Mouse (Mus musculus): ENCODE results near the gene Endou. TPM values are rescaled to one million over a fixed set of nuclear protein-coding genes. Genes with fewer than 3 reads are reported as not detected.
A peak's percentile ranks its signal among the peaks of the same experiment; 100 is the strongest.
"Not testable (repeated sequence)": the region's sequence is repeated elsewhere in the genome, so short reads cannot be mapped to it uniquely, and the experiment has no call there.

The Endou gene
- total RNA-seq, 4 experiments from 2014 or later: 0.69 to 3.6 (median 2.2) TPM

DNA sequence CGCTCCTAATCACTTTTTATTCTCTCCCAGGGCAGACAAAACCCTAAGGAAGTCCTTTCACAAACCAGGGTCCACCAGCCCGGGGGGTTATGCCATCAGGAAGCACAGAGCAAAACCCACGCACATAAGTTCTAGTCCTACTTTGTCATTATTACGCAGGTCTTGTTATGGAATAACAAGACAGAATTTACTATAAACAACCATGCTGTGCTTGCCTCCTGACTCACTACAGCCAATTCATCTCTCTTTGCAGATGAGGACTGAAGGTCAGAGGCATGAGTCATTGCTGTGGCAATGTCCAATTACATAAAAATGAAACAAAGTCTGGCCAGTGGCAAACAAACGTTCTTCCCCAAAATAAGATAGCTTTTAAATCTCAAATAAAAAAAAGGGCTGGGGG, 37.7 kb downstream of the Endou start:
- no peak for DNase-seq (ENCODE audit: low spot score in 2 of 2)

GRCm38 (mm10) chr15:97684118-97684517, 47.0 kb downstream of the Endou start:
- no peak for DNase-seq (ENCODE audit: low spot score in 2 of 2)

GRCm38 (mm10) chr15:97682053-97682452, 49.1 kb downstream of the Endou start:
- DNase-seq (ENCODE audit: low spot score in 2 of 2): no peak

DNA sequence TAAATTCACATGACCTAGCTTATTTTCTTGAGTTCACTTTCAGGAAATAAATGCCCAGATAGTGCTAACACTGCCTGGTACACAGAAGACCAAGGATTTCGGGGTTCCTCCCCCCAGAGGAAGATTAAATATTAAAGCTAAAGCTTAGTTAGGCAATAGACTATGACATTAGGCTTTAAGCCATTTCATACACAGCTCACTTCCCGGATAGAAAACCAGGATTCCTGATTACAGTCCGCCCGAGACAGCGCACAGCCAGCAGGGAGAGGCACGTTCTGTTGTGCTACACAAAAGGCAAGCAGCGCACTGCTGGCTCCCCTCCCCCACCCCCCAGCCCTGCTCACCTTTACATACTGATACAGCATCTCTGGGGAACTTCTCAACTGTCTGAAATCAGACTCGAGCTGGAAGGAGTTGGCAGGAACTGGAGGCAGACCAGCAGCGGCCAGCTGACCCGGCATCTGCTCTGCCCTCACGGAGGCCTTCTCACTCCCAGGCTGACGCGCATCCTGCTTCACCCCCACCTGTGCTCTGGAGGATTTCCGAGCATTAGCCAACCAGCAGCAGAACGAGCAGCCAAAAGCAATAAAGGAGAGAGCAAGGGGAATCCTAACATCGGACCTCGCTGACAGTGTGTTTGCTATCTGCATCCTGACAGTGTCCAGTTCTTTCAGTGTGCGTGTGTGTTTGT, 51.0 kb downstream of the Endou start:
- no peak for DNase-seq (ENCODE audit: low spot score in 2 of 2)

- DNase-seq (ENCODE audit: low spot score in 2 of 2): no peak
These were observed 53.8 kb downstream of the Endou start for GRCm38 (mm10) chr15:97677341-97677740.

DNA sequence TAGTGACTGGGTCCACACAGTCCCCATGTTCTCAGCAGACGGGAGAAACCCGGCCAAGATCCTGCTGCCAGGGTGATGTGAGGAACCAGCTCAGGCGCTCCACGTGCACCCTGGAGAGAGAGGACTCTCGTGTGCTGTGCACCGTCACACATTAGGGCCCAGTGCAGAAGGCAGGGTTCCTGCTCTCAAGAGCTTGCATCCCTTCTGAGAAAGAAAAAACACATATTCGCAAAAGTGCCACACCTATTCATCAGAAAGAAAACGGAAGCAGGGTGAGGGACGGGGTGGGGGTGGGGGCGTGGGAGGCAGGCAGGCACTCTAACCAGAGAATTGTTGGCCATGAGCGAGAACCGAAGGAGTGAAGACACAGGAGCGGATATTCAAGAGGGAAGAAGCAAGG, 55.2 kb downstream of the Endou start:
- no peak for DNase-seq (ENCODE audit: low spot score in 2 of 2)

DNA sequence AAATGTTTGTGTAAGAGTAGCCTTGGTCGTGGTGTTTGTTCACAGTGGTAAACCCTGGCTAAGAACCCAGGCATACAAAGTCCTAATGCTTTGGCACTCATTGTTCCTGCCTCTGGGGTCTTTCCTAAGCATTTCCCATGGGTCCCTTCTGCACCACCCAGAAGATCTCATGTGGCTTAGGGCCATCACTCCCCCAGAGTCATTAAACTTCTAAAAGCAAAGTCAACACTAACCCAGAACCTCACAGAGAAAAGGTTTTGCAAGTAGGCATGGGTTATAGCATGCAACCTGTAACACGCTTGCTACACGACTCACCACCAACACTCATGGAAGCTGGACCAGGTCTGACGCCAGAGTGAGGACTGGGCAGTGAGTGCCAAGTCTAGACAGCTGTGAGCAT, 56.7 kb downstream of the Endou start:
- no peak for DNase-seq (ENCODE audit: low spot score in 2 of 2)

DNA sequence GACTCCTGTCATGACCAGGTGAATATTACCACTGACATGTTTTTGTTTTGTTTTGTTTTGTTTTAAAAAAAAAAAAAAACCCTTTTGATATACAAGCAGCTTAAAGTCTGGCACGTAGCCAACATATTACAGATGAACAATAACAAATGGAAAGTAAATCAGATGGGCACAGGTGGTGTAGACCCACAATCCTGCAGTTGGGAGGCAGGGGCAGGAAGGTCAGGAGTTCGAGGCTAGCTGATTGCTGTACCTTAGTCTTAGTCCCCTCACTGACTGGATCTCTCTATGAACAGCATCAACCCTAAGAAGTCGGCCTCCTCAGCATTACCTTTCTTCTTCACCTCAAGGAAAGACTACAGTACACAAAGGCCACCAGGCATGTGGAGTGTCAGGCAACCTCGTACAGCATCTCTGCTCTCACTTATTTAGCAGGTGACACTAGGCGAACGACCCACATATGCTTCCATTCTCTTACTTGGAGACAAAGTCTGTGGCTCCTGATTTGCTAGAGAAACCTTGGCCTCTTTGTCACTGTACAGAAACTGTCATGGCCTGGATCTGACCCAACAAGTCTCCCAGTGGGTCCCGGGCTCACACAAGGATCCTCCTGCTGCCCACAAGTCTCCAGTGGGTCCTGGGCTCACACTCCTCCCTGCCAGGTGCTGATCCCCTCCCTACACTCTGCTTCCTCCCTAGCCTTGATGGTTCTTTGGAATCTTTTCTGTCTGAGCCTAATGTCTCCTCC, 57.7 kb downstream of the Endou start:
- no peak for DNase-seq (ENCODE audit: low spot score in 2 of 2)

DNA sequence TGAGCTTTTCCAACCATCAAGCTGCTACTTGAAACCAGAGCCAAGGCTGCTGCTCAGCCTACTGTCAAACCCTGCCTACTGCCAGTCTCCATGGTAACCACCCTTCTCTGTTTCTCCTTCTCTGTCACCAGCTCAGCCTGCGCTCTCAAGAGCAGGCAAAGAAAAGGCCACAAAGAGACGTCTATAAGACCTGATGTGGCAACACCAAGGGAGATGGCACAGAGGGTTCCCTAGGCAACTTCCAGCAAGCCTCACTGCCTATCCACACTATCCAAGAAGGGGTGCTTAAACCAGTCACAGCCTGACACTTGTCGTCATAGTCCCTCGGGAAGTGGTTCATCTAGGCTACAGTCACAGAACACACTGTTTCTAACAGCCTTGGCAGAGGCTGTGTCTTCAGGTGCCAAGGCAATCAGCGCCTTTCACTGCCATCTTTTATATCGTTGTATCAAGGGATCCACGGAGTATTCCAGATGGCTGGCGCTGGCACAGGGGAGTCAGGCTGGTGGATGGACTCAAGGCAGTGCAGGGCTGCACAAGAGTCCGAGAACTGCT, 58.9 kb downstream of the Endou start:
- DNase-seq (ENCODE audit: low spot score in 2 of 2): peak; percentile 71 to 75

DNA sequence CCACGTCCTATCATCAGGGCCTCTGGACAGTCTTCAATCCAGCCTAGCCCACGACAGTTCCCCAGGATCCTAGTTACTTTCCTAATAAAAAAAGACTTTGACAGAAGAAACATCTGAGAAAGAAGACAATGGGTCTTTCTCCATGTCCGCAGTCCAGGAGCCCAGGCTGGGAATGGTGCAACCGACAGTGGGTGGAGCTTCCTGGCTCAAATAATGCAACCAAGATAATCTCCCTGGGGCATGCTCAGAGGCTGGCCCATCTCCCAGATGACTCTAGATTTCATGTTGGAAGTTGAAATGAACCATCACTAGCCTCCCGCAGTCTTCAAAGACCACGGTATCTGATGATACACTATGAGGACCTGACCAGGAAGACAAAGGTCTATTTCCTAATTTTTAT, 60.6 kb downstream of the Endou start:
- DNase-seq (ENCODE audit: low spot score in 2 of 2): no peak

DNA sequence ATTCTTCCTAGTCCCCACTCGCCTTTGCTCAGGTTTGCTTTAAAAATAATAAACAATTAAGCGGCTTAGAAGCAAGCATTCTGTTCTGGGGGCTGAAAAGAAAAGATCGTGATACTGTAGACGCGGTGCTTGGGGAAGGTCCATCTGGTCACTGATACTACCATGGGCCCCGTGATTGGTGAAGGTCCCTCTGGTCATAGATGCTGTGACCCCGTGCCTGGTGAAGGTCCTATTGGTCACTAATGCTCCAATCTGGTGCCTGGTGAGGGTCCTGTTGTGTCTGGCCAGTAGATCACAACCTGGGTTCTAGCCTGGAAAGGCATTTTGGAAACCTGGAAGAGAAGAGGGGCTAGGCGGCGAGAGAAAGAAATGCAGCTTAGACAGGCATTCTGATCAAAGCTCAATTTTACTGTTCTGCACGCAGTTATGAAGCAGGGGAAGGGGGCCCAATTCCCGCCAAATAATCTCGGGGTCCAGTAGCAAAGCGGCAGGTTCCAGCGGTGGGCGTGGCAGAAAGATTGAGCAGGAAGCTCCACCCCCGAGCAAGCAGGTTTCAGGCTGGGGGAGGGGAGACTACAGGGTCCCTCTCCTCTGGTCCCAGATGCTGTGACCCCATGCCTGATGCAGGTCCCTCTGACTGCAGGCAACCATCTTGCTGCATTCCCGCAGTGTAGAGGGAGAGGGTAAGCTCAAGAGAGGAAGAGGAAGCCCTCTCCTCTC, 62.8 kb downstream of the Endou start:
- not testable (repeated sequence) for DNase-seq (ENCODE audit: low spot score in 2 of 2)

- peak in 1 of 2 experiments; percentile 71 for DNase-seq (ENCODE audit: low spot score in 2 of 2)
These were observed 63.7 kb downstream of the Endou start for GRCm38 (mm10) chr15:97667437-97667836.

DNA sequence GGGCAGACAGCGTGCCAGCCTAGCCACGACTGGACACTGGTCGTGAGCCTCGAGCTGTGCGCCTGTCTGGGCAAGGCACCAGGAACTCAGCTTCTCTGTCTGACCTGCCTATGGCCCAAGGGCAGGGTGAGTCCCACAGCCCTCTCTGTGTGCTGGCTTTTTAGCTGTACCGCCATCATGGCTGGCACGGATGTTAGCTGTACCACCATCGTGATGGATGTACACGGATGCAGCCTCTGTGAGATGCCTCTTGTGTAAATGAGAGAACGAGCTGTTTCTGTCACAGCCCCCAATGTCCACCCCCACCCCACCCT, 64.7 kb downstream of the Endou start:
- no peak for DNase-seq (ENCODE audit: low spot score in 2 of 2)

DNA sequence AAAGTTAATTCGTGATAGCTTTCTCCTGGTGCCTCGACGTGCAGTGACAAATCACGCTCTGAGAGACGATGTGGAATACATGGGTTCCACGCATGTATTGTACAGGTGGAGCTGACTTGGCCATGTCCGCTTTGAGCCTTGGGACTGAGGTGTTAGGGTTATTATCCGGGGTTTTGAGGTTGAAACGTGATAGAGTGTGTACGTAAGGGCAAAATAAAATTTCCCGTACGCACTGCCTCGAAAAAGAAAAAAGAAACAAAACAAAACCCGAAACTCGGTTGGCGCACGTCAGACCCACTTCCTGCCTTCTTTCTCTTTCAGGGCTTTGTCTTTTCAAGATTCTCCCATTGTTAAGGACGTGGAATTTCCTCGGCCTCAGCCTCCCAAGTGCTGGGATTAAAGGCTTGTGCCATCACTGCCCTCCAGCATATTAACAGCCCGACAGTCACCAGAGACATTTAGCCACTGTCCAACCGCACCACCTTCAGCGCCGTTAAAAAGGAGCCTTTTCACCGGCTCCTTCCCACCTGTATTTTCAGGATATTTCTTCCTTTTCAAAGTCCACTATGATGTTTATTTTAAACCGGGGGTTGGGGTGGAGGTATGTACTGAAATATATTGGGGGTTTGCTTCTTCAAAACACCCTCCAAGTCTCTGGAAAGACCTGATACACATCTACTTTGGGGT, 65.2 kb downstream of the Endou start:
- no peak for DNase-seq (ENCODE audit: low spot score in 2 of 2)

DNA sequence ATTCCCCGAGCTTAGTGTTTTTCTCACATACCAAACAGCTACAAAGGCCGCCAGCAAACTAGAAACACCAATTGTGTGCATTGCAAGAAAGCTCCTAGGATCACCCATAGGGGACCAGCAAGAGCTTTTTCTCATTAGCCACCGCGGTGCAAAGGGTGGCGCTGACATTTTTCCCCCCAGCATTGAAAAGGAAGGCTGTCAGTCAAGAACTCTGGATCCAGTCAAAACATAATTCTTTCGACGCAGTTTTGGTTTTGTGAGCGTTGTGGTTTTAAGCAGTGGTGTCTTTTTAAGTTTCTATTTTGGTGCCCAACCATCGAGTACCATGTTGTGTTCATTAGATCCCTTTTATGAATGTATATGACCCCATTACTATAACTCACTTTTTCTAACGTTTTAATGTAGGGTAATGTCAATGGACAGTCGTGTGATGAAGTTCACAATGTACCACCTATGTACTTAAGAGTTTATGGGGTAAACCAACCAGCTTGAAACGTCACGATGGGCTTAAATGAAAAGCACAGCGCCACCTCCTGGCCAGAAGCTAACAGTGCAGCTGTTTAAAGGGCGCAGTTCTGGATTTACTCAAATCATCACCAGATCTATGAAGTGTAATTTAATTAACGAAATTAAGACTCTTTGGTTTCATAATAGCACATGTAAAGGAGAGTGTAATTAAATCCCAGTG, 66.0 kb downstream of the Endou start:
- DNase-seq (ENCODE audit: low spot score in 2 of 2): no peak

- peak; percentile 53 to 73 for DNase-seq (ENCODE audit: low spot score in 2 of 2)
These were observed 67.3 kb downstream of the Endou start for GRCm38 (mm10) chr15:97663750-97664406.
